18 mouse cellular contexts compared by ENCODE assay signal in genomic region chr4:135377241-135377640, GRCm38 (mm10). TPM values are rescaled to one million over a fixed set of nuclear protein-coding genes. Genes with fewer than 3 reads are reported as not detected.
"Had no signal": no experiment of that assay in that cellular context is flagged by ENCODE, and none has a peak within 500 bp of the region (broad histone marks: within the 10 kb centered on the region; RNA-seq: fewer than 3 reads in every experiment).

No protein-coding gene starts in this region.

- H3K27me3 ChIP-seq: lung, embryonic 15.5 days; midbrain, embryonic 13.5 days; midbrain, embryonic 15.5 days; neural tube, embryonic 12.5 days had no signal

- H3K36me3 ChIP-seq: lung, embryonic 15.5 days; midbrain, embryonic 13.5 days; midbrain, embryonic 15.5 days; neural tube, embryonic 12.5 days had no signal

- H3K27ac ChIP-seq: lung, embryonic 15.5 days; macrophage; midbrain, embryonic 13.5 days; midbrain, embryonic 15.5 days; neural tube, embryonic 12.5 days had no signal

- H3K4me1 ChIP-seq: lung, embryonic 15.5 days; midbrain, embryonic 13.5 days; midbrain, embryonic 15.5 days; neural tube, embryonic 12.5 days had no signal

- DNase-seq: lung, adult 2 months; lung, postnatal 14 days; lung, postnatal 36 days; retina, postnatal 1 day; right cerebral cortex, adult 18-20 months; right cerebral cortex, postnatal 25 days; right cerebral cortex, postnatal 4 days; spleen, adult 18-20 months; thymus, adult 18-20 months; thymus, postnatal 14 days; thymus, postnatal 36 days had no signal

- H3K4me3 ChIP-seq: lung, embryonic 15.5 days; megakaryocyte, embryonic 14.5 days; midbrain, embryonic 13.5 days; midbrain, embryonic 15.5 days; neural tube, embryonic 12.5 days had no signal

RNA-seq across cellular contexts. Expression of gene Ncmap, which starts 20.8 kb away (rescaled TPM):
- total RNA-seq: monocyte, adult 5-6 weeks had no signal
- polyA plus RNA-seq: macrophage had no signal
